Comparison of ENCODE assay signal across 20 mouse cellular contexts in genomic region chr8:61705491-61705890, GRCm38 (mm10).
"Had no signal": no experiment of that assay in that cellular context is flagged by ENCODE, and none has a peak within 500 bp of the region (broad histone marks: within the 10 kb centered on the region; RNA-seq: fewer than 3 reads in every experiment).

No protein-coding gene starts in this region.

- H3K9me3 ChIP-seq: kidney, embryonic 15.5 days; limb, embryonic 10.5 days; limb, embryonic 13.5 days; liver, embryonic 12.5 days; liver, embryonic 15.5 days; midbrain, embryonic 13.5 days; stomach, embryonic 15.5 days had no signal

- H3K4me3 ChIP-seq: kidney, embryonic 15.5 days; limb, embryonic 10.5 days; limb, embryonic 13.5 days; liver, embryonic 12.5 days; liver, embryonic 15.5 days; midbrain, embryonic 13.5 days; stomach, embryonic 15.5 days had no signal

- DNase-seq: kidney, adult 11 months; kidney, adult 8-10 months; kidney, postnatal 10 days; kidney, postnatal 36 days; layer of hippocampus, postnatal 36 days; liver; lung, embryonic 14.5 days; right cerebral cortex, postnatal 25 days; spleen, adult 18-20 months; thymus, postnatal 25 days had no signal

- H3K27me3 ChIP-seq: limb, embryonic 13.5 days; liver, embryonic 12.5 days; liver, embryonic 15.5 days; midbrain, embryonic 13.5 days; stomach, embryonic 15.5 days had no signal

- ATAC-seq: liver, embryonic 12.5 days; lung, postnatal 0 days; midbrain, embryonic 13.5 days; midbrain, embryonic 16.5 days had no signal

- H3K27ac ChIP-seq: kidney, embryonic 15.5 days; limb, embryonic 10.5 days; limb, embryonic 13.5 days; liver, embryonic 12.5 days; liver, embryonic 15.5 days; macrophage; midbrain, embryonic 13.5 days; stomach, embryonic 15.5 days had no signal

- H3K9ac ChIP-seq: kidney, embryonic 15.5 days; limb, embryonic 13.5 days; liver, embryonic 12.5 days; liver, embryonic 15.5 days; lung, embryonic 14.5 days; midbrain, embryonic 13.5 days; stomach, embryonic 15.5 days had no signal

- H3K4me1 ChIP-seq: liver, embryonic 12.5 days; liver, embryonic 15.5 days; stomach, embryonic 15.5 days had no signal

- H3K4me2 ChIP-seq: kidney, embryonic 15.5 days; limb, embryonic 13.5 days; liver, embryonic 12.5 days; liver, embryonic 15.5 days; lung, embryonic 14.5 days; midbrain, embryonic 13.5 days; stomach, embryonic 15.5 days had no signal

- H3K36me3 ChIP-seq: kidney, embryonic 15.5 days; liver, embryonic 12.5 days; liver, embryonic 15.5 days had no signal
